Mouse (Mus musculus): Measurements from ENCODE around the gene Mgst2.
A peak's percentile ranks its signal among the peaks of the same experiment; 100 is the strongest.

The Mgst2 gene

GRCm38 (mm10) chr3:51654303-51655055 lies 5.7 kb upstream of the Mgst2 start:
- no peak for DNase-seq

DNA sequence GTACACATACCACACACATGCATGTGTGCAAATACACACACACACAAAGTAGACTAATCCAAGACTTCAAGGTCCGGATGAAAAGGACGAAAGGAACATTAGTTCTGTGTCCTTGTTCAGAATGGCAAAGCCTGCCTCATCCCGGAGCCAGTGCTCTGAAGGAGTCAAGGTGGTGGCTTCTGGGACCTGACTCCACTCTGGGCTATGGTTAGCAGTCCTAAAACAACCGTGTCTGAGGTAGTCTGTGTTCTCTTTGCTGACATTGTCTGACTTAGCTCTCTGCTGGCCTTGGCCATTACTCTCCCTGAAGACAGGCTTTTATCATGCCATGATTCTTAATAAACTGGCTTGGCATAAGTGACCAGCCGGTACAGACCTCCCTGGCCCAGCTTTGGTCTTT lies 745 bp upstream of the Mgst2 start:
- no peak for DNase-seq

- no peak for DNase-seq
Measured at GRCm38 (mm10) chr3:51660821-51661276, 689 bp downstream of the Mgst2 start.

GRCm38 (mm10) chr3:51661376-51661775 lies 1.2 kb downstream of the Mgst2 start:
- no peak for DNase-seq

DNA sequence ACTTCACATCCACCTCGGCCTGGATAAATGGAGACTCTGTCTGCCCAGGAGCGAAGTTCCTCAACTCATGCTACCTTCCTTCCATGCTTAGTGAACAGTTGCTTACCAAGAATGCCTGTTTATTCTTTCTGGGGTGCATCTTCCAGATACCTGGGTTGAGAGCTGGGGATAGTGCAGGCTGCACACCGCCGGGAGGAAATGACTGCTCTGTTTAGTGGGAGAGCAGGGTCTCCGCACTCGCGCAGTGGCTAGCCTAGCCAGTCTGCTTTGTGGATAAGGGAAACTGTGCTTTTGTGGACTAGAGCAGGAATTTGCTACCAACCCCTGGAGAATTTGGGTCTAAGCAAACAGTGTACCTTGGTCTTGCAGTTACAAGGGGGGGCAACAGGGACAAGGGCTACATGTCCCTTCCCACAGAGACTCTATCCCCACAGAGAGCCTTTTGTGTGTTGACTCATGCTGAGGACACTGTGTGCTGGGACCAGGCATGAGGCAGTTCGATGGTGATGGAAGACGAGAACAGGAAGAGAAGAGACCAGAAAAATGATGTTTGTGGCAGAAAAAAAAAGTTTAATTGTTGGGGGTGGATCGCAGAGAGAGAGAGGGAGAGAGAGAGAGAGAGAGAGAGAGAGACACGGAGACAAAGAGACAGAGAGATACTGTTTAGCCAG lies 1.9 kb downstream of the Mgst2 start:
- DNase-seq = no peak

- DNase-seq = no peak
Measured at GRCm38 (mm10) chr3:51662557-51662956, 2.4 kb downstream of the Mgst2 start.

- DNase-seq = no peak
Measured at GRCm38 (mm10) chr3:51668607-51669006, 8.4 kb downstream of the Mgst2 start.

DNA sequence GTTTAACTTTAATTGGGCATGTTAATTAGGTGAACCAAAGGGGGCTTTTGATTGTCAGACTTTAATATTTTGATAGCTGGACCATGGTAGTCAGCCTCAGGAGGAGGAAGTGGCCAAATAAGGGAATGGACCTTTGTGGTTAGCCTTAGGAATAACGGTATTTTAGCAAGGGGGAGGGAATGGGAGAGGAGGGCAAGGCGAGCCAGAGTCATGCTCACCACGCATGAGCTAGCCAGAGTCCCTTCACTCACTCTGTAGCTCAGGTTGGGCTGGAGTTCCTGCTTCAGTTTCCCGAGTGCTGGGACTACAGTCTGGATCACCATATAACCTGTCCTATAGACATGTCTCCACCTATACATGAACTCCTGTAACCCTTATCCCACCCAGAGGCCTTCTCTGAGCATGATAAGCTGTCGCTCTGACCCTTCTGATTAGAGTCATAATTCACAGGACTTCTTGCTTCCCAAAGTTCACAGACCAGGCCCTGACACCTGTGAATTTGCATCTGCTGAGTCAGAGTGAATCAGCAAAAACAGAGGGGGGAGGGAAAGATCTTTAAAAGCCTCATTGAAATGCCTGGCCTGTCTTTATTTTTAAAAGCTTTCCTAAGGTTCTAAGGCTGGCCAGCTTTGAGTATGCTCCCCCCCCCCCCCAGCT lies 10.4 kb downstream of the Mgst2 start:
- DNase-seq = no peak

DNA sequence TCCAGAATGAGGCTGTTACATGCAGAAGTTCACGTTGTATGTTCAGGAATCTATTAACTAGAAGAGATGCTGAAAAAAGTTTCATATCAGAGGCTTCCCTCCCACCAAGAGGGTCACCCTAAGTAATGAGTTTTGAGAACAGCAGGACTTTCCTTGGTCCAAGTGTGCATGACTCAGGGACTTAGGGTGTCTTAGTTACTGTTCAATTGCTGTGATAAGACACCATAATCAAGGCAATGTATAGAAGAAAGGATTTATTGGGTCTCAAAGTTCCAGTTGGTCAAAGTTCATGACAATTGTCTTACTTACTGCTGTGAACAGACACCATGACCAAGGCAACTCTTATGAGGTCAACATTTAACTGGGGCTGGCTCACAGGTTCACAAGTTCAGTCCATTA lies 10.9 kb downstream of the Mgst2 start:
- DNase-seq = no peak

DNA sequence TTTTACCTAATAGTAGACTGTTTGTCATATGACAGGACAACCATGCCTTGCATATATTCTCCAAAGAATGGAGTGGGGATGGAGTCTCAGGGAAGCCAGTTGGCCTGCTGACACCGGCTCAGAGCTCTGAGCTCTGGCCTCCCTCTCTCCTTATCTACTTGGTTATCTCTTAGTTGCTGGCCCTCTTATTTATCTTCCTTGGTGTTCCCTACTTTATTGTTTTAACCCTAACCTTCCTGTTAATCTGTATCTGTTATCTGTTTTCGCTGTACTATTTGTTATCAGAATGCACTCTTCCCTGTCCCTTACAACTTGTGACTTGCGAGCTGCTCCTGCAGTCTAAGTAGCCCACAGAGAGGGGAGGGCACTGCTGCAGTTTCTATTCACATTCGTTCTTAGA lies 12.5 kb downstream of the Mgst2 start:
- no peak for DNase-seq

- DNase-seq = peak; percentile 37
Measured at GRCm38 (mm10) chr3:51673408-51674086, 13.4 kb downstream of the Mgst2 start.

GRCm38 (mm10) chr3:51674963-51675362 lies 14.8 kb downstream of the Mgst2 start:
- no peak for DNase-seq

- no peak for DNase-seq
Measured at GRCm38 (mm10) chr3:51685539-51685938, 25.4 kb downstream of the Mgst2 start.

- DNase-seq = no peak
Measured at GRCm38 (mm10) chr3:51686316-51686715, 26.2 kb downstream of the Mgst2 start.

DNA sequence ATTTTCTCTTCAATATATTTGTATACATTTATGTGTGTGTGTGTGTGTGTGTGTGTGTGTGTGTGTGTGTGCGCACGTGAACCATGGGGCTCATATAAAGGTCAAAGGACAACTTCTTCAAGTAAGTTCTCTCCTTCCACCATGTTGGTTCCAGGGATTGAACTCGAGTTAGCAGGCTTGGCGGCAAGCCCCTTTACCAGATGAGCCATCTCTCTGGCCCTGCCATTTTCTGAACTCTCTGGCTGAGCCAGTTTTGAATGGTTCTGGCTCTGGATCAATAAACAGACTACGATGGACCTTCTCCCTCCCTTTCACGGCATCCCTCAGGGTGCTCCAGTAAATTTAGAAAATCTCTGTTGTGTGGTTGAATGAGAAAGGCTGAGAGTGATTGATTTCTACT lies 26.6 kb downstream of the Mgst2 start:
- DNase-seq = no peak

- no peak for DNase-seq
Measured at GRCm38 (mm10) chr3:51688725-51689124, 28.6 kb downstream of the Mgst2 start.

DNA sequence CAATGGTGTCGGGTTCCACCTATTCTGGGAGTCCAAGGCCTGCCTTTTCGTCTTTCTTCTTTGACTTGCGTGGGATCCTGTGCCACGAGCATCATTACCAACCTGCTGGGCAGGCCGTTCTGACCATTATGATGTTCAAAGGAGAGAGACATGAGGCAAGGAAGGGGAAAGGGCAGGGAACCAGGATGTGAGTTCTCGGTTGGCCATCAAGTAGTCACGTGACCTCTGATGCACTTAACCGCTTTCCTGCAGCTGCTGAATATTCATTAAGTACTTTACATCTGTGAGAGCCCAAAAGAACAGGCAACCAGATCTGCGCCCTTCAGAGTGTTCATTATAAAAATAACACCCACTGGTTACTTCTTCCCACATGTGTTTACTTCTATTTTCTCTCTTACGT lies 33.0 kb downstream of the Mgst2 start:
- no peak for DNase-seq

GRCm38 (mm10) chr3:51694576-51694975 lies 34.4 kb downstream of the Mgst2 start:
- DNase-seq = no peak

DNA sequence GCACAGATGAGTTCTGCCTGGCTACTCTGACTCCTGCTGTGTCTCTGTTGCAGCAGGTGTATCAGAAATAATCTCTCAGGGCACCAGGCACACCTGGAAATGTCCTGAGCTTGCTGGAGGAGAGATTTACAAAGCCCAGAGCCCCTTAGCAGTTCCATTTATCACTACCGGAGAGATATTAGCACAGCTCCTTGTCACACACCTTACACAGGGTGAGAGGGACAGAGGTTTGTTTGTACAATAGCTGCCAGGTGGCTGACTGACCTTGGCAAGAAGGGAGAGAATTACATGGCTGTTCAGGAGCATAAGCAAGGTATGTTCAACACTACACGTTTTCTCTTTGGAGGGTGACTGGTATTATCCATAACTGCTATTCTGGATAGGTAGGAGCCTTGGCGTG lies 35.6 kb downstream of the Mgst2 start:
- no peak for DNase-seq

DNA sequence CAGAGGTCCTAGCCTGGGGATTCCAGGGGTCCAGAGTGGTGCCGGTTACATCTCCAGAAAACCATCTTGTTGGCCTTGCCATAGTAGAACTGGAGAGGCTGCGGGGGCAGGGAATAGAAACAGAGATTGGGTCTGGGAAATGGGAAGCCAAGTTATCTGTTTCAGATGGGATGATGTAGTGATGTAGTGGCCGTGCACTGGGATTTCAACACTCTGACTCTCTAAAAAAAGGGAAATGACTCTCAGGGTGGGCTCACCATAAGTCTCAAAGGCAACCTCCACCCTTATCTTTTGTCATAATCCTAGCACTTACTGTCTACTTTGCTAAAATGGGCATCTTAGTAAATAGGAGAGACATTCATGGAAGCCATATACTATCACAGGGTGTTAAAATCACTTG lies 37.8 kb downstream of the Mgst2 start:
- DNase-seq = no peak

- no peak for DNase-seq
Measured at GRCm38 (mm10) chr3:51700123-51700522, 40.0 kb downstream of the Mgst2 start.

DNA sequence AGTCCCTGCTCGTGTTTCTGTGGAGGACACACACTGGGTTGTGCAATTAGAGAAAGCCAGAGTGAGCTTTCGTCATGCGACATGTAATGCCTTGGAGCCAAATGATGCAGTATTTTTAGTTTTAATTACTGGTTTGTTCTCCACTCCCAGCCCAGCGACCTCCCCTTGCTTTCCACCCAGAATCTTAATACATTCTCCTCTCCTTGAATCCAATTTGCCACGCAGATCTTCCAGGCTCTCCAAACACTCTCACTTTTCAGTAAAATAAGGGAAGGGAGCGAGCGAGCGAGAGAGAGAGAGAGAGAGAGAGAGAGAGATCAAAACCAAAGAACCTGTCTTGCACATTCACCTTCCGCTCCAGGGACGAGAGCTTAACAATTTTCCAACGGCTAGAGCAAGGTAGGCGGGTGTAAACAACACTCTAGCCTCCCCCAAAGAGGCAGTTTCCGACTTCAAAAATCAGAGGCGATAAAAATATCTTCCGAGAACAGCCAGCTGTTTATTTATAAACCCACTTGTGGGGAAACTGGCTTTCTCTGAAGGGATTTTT lies 40.6 kb downstream of the Mgst2 start:
- no peak for DNase-seq

DNA sequence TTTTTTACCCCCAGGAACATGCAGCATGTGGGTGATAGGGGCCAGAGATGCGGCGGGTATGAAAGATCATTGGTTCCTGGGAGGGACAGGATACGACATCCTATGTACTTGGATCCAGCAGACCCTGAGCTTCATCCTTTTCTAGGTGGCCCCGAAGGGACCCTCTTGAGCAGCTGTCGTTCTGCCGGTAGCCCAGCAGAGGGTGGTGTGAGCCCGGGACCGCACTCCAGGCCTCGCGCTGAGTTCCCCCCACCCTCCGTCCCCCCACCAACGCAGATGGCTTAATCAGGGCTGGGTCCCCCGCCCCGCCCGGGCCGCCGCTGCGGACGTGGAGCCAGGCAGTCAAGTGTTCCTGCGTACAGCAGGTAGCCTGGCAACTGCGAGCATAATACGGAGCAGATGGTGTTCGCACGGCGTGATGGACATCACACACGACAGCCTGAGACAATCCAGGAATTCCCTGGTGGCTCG lies 41.2 kb downstream of the Mgst2 start:
- peak; percentile 95 for DNase-seq
